In the genomic region with DNA sequence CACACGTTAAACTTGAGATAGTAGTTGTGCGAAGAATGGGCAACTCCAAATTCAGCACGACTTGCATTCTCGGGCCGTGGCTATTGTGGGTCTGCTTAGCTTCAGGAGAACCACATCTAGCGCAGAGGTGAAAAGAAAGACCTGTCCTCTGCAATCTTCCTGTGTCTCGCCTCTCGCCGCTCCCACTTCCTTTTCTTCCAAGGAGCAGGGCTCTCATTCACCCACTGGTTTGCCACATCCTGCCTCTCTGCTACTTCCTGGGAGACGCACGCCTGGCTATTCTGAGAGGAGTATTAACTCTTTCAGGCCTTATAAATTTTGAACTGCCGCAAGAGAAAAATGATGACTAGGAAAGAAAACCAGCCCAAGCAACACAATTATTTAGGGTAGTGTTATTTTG, we compare ENCODE assay signal across 13 mouse cellular contexts. TPM values are rescaled to one million over a fixed set of nuclear protein-coding genes. Genes with fewer than 3 reads are reported as not detected.
DNase-seq lines count a peak whose midpoint lies in the region; ATAC-seq and TF ChIP-seq lines count a peak whose summit lies in the region.
"Had no signal": no experiment of that assay in that cellular context is flagged by ENCODE, and none has a peak within 500 bp of the region (broad histone marks: within the 10 kb centered on the region; RNA-seq: fewer than 3 reads in every experiment).

No protein-coding gene starts in this region.

- H3K27me3 ChIP-seq in intestine, postnatal 0 days (replicated peaks; ENCODE audit: control insufficient read depth, insufficient read depth, low read length): no peaks in the 10 kb centered on the region
- H3K27me3 ChIP-seq in intestine, embryonic 16.5 days (replicated peaks; ENCODE audit: control insufficient read depth, insufficient read depth, low read length): no peaks in the 10 kb centered on the region
- H3K27me3 ChIP-seq in liver, postnatal 0 days (ENCODE audit: insufficient read depth, low read length): no peaks in the 10 kb centered on the region
- H3K27me3 ChIP-seq: embryonic facial prominence, embryonic 15.5 days; Patski had no signal

- no peak for TF ChIP-seq EP300 in liver, postnatal 0 days (IDR thresholded peaks at IDR 0.05; ENCODE audit: low read depth)

- no peaks in the 10 kb centered on the region for H3K9me3 ChIP-seq in intestine, postnatal 0 days (ENCODE audit: control insufficient read depth)
- no peaks in the 10 kb centered on the region for H3K9me3 ChIP-seq in intestine, embryonic 16.5 days (ENCODE audit: control insufficient read depth, low read length)
- no peaks in the 10 kb centered on the region for H3K9me3 ChIP-seq in liver, postnatal 0 days (ENCODE audit: low read length)
- H3K9me3 ChIP-seq: embryonic facial prominence, embryonic 15.5 days had no signal

- TF ChIP-seq CTCF in intestine, postnatal 0 days (IDR thresholded peaks at IDR 0.05; ENCODE audit: low read depth): no peak
- no peak for TF ChIP-seq CTCF in liver, postnatal 0 days (IDR thresholded peaks at IDR 0.05; ENCODE audit: low read depth)

- H3K27ac ChIP-seq in intestine, postnatal 0 days (ENCODE audit: low read depth, low read length): 0 out of 2 replicates have a peak overlapping the region, but pooled peaks have one; percentile 28
- H3K27ac ChIP-seq in intestine, embryonic 16.5 days (ENCODE audit: low read length): no peak overlapping the region
- H3K27ac ChIP-seq in liver, postnatal 0 days (ENCODE audit: low read depth): no peak overlapping the region
- H3K27ac ChIP-seq: embryonic facial prominence, embryonic 15.5 days had no signal

- DNase-seq in liver, postnatal 0 days: no peak
- DNase-seq in thymus, postnatal 10 days (ENCODE audit: low spot score in 2 of 2): peak; percentile 4 to 8
- no peak for DNase-seq in gastrocnemius, postnatal 14 days
- no peak for DNase-seq in adrenal gland, postnatal 25 days
- no peak for DNase-seq in testis, postnatal 14 days (ENCODE audit: low spot score)
- DNase-seq: cerebellum, postnatal 36 days; kidney, postnatal 25 days had no signal

- no peak for ATAC-seq in intestine, postnatal 0 days
- no peak for ATAC-seq in intestine, embryonic 16.5 days
- peak; percentile 52 for ATAC-seq in activated CD4-positive, CD25-positive, alpha-beta regulatory T cell, adult 4 months
- ATAC-seq in liver, postnatal 0 days: no peak
- ATAC-seq: hindbrain, embryonic 16.5 days; Patski had no signal

- WGBS in intestine, postnatal 0 days: 66% methylated on average over 12 of the region's 12 CpGs
- WGBS in intestine, embryonic 16.5 days: 54% methylated on average over 12 of the region's 12 CpGs
- 32% methylated on average over 12 of the region's 12 CpGs for WGBS in liver, postnatal 0 days (ENCODE audit: insufficient replicate concordance)

- H3K4me2 ChIP-seq in intestine, postnatal 0 days (replicated peaks; ENCODE audit: low read depth): no peak overlapping the region
- H3K4me2 ChIP-seq in intestine, embryonic 16.5 days (ENCODE audit: low read depth, low read length): no peak overlapping the region
- peak overlapping the region; percentile 44 for H3K4me2 ChIP-seq in liver, postnatal 0 days (ENCODE audit: low read depth, low read length)
- H3K4me2 ChIP-seq: embryonic facial prominence, embryonic 15.5 days had no signal

- intact Hi-C loops in gastrocnemius, postnatal 14 days (cut with DNase I; ENCODE audit: low total_unique reads): no loop called here

- H3K4me3 ChIP-seq in intestine, postnatal 0 days (ENCODE audit: low read depth, low read length): no peak overlapping the region
- no peak overlapping the region for H3K4me3 ChIP-seq in intestine, embryonic 16.5 days (ENCODE audit: low read length)
- no peak overlapping the region for H3K4me3 ChIP-seq in liver, postnatal 0 days (ENCODE audit: low read depth, low read length)
- H3K4me3 ChIP-seq: embryonic facial prominence, embryonic 15.5 days had no signal

- no peaks in the 10 kb centered on the region for H3K36me3 ChIP-seq in intestine, postnatal 0 days (ENCODE audit: control insufficient read depth, insufficient read depth)
- H3K36me3 ChIP-seq in intestine, embryonic 16.5 days (ENCODE audit: control insufficient read depth, insufficient read depth, low read length): no peaks in the 10 kb centered on the region
- H3K36me3 ChIP-seq in liver, postnatal 0 days (replicated peaks; ENCODE audit: insufficient read depth, low read length): no peaks in the 10 kb centered on the region
- H3K36me3 ChIP-seq: embryonic facial prominence, embryonic 15.5 days had no signal

- no peak overlapping the region for H3K9ac ChIP-seq in intestine, postnatal 0 days (ENCODE audit: low read depth, low read length)
- no peak overlapping the region for H3K9ac ChIP-seq in intestine, embryonic 16.5 days (ENCODE audit: low read depth, low read length)
- H3K9ac ChIP-seq in liver, postnatal 0 days (replicated peaks): no peak overlapping the region
- H3K9ac ChIP-seq: embryonic facial prominence, embryonic 15.5 days had no signal

- peaks cover 4% of the 10 kb centered on the region; the same call in 1 of the 2 replicates for H3K4me1 ChIP-seq in intestine, postnatal 0 days (replicated peaks; ENCODE audit: control insufficient read depth, insufficient read depth, low read length)
- H3K4me1 ChIP-seq in intestine, embryonic 16.5 days (ENCODE audit: control insufficient read depth, insufficient read depth, low read length): peaks cover 26% of the 10 kb centered on the region
- peaks cover 18% of the 10 kb centered on the region for H3K4me1 ChIP-seq in liver, postnatal 0 days (ENCODE audit: insufficient read depth)

RNA-seq across cellular contexts. Expression of a gene that starts 7.3 kb away (rescaled TPM):
- polyA plus RNA-seq in intestine, postnatal 0 days (2015; fragmentation: Nextera tagmentation; extraction: Ambion mirVana): 1.8 and 2.0 TPM in 2 replicates
- polyA plus RNA-seq in intestine, embryonic 16.5 days (2015; fragmentation: Nextera tagmentation; extraction: Ambion mirVana): 1.8 and 2.4 TPM in 2 replicates
- 10 to 100 TPM in 1 of 2 experiments, 1 to 10 TPM in 1; 4.4 to 12.2 TPM for polyA plus RNA-seq in activated CD4-positive, CD25-positive, alpha-beta regulatory T cell, adult 4 months (2017; shearing (Covaris generic))
- 0.61 and 0.84 TPM in 2 replicates for polyA plus RNA-seq in liver, postnatal 0 days (2015; fragmentation: Nextera tagmentation; extraction: Ambion mirVana)
- total RNA-seq in gastrocnemius, postnatal 14 days (2021): 1 to 10 TPM; 2.2 to 2.5 TPM
- 2.6 and 2.9 TPM in 2 replicates for total RNA-seq in adrenal gland, postnatal 25 days (2021)

RNA-seq across cellular contexts. Expression of a gene that starts 25.7 kb away (rescaled TPM):
- 82.1 and 84.0 TPM in 2 replicates for polyA plus RNA-seq in intestine, postnatal 0 days (2015; fragmentation: Nextera tagmentation; extraction: Ambion mirVana)
- 97.4 and 104 TPM in 2 replicates for polyA plus RNA-seq in intestine, embryonic 16.5 days (2015; fragmentation: Nextera tagmentation; extraction: Ambion mirVana)
- 10 to 100 TPM; 22.9 to 26.6 TPM for polyA plus RNA-seq in activated CD4-positive, CD25-positive, alpha-beta regulatory T cell, adult 4 months (2017; shearing (Covaris generic))
- 27.5 and 28.9 TPM in 2 replicates for polyA plus RNA-seq in liver, postnatal 0 days (2015; fragmentation: Nextera tagmentation; extraction: Ambion mirVana)
- 10 to 100 TPM; 51.9 to 55.6 TPM for total RNA-seq in gastrocnemius, postnatal 14 days (2021)
- 65.4 and 68.3 TPM in 2 replicates for total RNA-seq in adrenal gland, postnatal 25 days (2021)

RNA-seq across cellular contexts. Expression of a gene that starts 48.7 kb away (rescaled TPM):
- polyA plus RNA-seq in intestine, postnatal 0 days (2015; fragmentation: Nextera tagmentation; extraction: Ambion mirVana): 32.9 and 36.7 TPM in 2 replicates
- polyA plus RNA-seq in intestine, embryonic 16.5 days (2015; fragmentation: Nextera tagmentation; extraction: Ambion mirVana): 36.2 and 36.5 TPM in 2 replicates
- 10 to 100 TPM; 52.3 to 56.8 TPM for polyA plus RNA-seq in activated CD4-positive, CD25-positive, alpha-beta regulatory T cell, adult 4 months (2017; shearing (Covaris generic))
- 12.7 and 14.8 TPM in 2 replicates for polyA plus RNA-seq in liver, postnatal 0 days (2015; fragmentation: Nextera tagmentation; extraction: Ambion mirVana)
- total RNA-seq in gastrocnemius, postnatal 14 days (2021): 10 to 100 TPM; 15.6 to 16.4 TPM
- total RNA-seq in adrenal gland, postnatal 25 days (2021): 23.2 and 25.0 TPM in 2 replicates

RNA-seq across cellular contexts. Expression of a gene that starts 53.6 kb away (rescaled TPM):
- polyA plus RNA-seq in intestine, postnatal 0 days (2015; fragmentation: Nextera tagmentation; extraction: Ambion mirVana): 65.7 and 69.8 TPM in 2 replicates
- 129 and 142 TPM in 2 replicates for polyA plus RNA-seq in intestine, embryonic 16.5 days (2015; fragmentation: Nextera tagmentation; extraction: Ambion mirVana)
- polyA plus RNA-seq in activated CD4-positive, CD25-positive, alpha-beta regulatory T cell, adult 4 months (2017; shearing (Covaris generic)): 10 to 100 TPM; 74.5 to 93.6 TPM
- 104 and 109 TPM in 2 replicates for polyA plus RNA-seq in liver, postnatal 0 days (2015; fragmentation: Nextera tagmentation; extraction: Ambion mirVana)
- 10 to 100 TPM; 12.3 to 17.6 TPM for total RNA-seq in gastrocnemius, postnatal 14 days (2021)
- 17.5 and 24.7 TPM in 2 replicates for total RNA-seq in adrenal gland, postnatal 25 days (2021)

RNA-seq across cellular contexts. Expression of a gene that starts 54.6 kb away (rescaled TPM):
- polyA plus RNA-seq in intestine, postnatal 0 days (2015; fragmentation: Nextera tagmentation; extraction: Ambion mirVana): 575 and 580 TPM in 2 replicates
- 1,062 and 1,181 TPM in 2 replicates for polyA plus RNA-seq in intestine, embryonic 16.5 days (2015; fragmentation: Nextera tagmentation; extraction: Ambion mirVana)
- polyA plus RNA-seq in activated CD4-positive, CD25-positive, alpha-beta regulatory T cell, adult 4 months (2017; shearing (Covaris generic)): 1,000 to 10,000 TPM; 3,242 to 3,314 TPM
- polyA plus RNA-seq in liver, postnatal 0 days (2015; fragmentation: Nextera tagmentation; extraction: Ambion mirVana): 600 and 612 TPM in 2 replicates
- 100 to 1,000 TPM; 594 to 710 TPM for total RNA-seq in gastrocnemius, postnatal 14 days (2021)
- total RNA-seq in adrenal gland, postnatal 25 days (2021): 896 and 928 TPM in 2 replicates

Comparison
In these comparisons a context has a peak if more than half of its experiments do, and no peak if none do; other contexts are left out.
1. DNase-seq: peak in thymus, postnatal 10 days (2 of 2); none in liver, postnatal 0 days (single experiment), gastrocnemius, postnatal 14 days (single experiment), adrenal gland, postnatal 25 days (single experiment) and testis, postnatal 14 days (single experiment).